Mouse (Mus musculus) C2C12 (cell line): ENCODE results near the gene Rbm4b. TPM values are rescaled to one million over a fixed set of nuclear protein-coding genes. Genes with fewer than 3 reads are reported as not detected.

Experiments used
- H3K27me3 ChIP-seq: one replicate; pipeline ENCODE4 v1.6.1; 2011; ENCODE audit not compliant: control insufficient read depth, insufficient read depth, insufficient read length
- H3K36me3 ChIP-seq: one replicate; pipeline ENCODE4 v1.6.1; 2011; ENCODE audit not compliant: control insufficient read depth, insufficient read depth
- H3K4me3 ChIP-seq: one replicate; pipeline ENCODE4 v1.5.1; 2011; ENCODE audit warnings: mild to moderate bottlenecking, control low read depth; ENCODE audit not compliant: poor library complexity, insufficient read depth, severe bottlenecking
- H3K79me2 ChIP-seq: one replicate; pipeline ENCODE4 v1.6.1; 2011; ENCODE audit not compliant: control insufficient read depth, insufficient read depth
- H3K79me3 ChIP-seq: one replicate; pipeline ENCODE4 v1.6.1; 2011; ENCODE audit warnings: low read depth, control low read depth
- H3ac ChIP-seq: one replicate; pipeline ENCODE3; 2011; ENCODE audit warnings: low read depth; ENCODE audit not compliant: control insufficient read depth, insufficient read length
- CEBPB ChIP-seq: IDR thresholded peaks from one replicate; pipeline ENCODE4 v1.6.1; 2011; ENCODE audit warnings: low read depth, mild to moderate bottlenecking, control low read depth, moderate library complexity
- CTCF ChIP-seq: IDR thresholded peaks from one replicate; pipeline ENCODE4 v1.5.1; 2011; ENCODE audit not compliant: control insufficient read depth, insufficient read depth, insufficient read length
- FOSL1 ChIP-seq: IDR thresholded peaks from one replicate; pipeline ENCODE4 v1.8.0; 2011; ENCODE audit warnings: mild to moderate bottlenecking, low read length; ENCODE audit not compliant: poor library complexity, insufficient read depth, severe bottlenecking
- MAX ChIP-seq: IDR thresholded peaks from one replicate; pipeline ENCODE4 v1.6.1; 2011; ENCODE audit warnings: mild to moderate bottlenecking, control low read depth
- MYOD1 ChIP-seq: IDR thresholded peaks from one replicate; pipeline ENCODE4 v1.6.1; 2011; ENCODE audit warnings: low read depth; ENCODE audit not compliant: control insufficient read depth, insufficient read length
- MYOG ChIP-seq: IDR thresholded peaks from one replicate; pipeline ENCODE4 v1.6.1; 2011; ENCODE audit not compliant: control insufficient read depth, insufficient read length; ENCODE audit errors: extremely low read depth
- USF1 ChIP-seq: IDR thresholded peaks from one replicate; pipeline ENCODE4 v1.6.1; 2011; ENCODE audit warnings: low read depth, mild to moderate bottlenecking, control low read depth, moderate library complexity
- polyA plus RNA-seq: library from polyadenylated mRNA; unstranded; fragments of >200 nt; fragmentation: generic; extraction: Trizol; gene quantifications from one replicate; pipeline ENCODE4 v1.2.1, GENCODE M21; 2012; ENCODE audit warnings: missing spikeins

The Rbm4b gene
- polyA plus RNA-seq, 1 experiment, result 8.8 TPM

DNA sequence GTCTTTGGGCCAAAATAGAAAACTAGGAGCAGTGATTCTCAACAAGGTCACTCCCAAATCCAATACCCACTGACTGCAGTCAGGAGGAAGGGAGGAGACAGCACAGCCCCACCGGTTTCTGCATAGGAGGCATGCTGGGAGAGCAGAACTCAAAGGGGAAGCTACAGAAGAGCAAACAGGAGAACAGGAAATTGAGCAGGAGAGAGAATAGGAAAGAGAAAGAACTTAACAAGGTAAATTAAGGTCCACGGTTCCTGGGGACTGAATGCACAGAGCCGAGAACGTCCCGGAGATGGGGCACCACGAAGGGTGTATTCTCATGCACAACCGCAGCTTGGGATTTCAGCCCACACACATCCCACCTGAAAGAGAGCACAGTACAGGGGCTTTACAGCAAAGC is 28.9 kb downstream of the Rbm4b start:
- TF ChIP-seq USF1 (no peak), MYOG (no peak), MYOD1 (no peak), CEBPB (no peak), CTCF (no peak), FOSL1 (no peak), MAX (no peak)
- Histone ChIP-seq H3K36me3 (peaks cover 95% of the 10 kb centered on the region), H3K79me3 (peaks cover 92% of the 10 kb centered on the region), H3ac (no peak overlapping the region), H3K79me2 (peaks cover 100% of the 10 kb centered on the region), H3K4me3 (no peak overlapping the region), H3K27me3 (no peaks in the 10 kb centered on the region)

DNA sequence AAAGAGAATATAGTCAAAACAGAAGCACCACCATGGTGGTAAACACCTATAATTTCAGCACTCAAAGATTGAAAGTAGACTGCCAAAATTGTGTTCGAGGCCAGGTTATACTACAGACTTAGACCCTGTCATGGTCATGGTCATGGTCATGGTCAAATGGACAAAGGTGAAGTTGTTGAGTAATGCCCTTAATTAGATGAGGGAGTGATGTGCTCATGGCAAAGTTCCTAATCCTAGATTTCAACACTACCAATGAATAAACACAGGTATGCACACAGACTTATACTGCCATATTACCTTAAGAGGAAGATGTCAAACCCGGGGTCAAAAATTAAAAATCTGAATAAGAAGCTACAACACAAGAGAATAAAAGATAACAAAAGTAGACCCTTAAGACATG is 30.0 kb downstream of the Rbm4b start:
- Histone ChIP-seq H3K4me3 (no peak overlapping the region), H3K79me2 (peaks cover 100% of the 10 kb centered on the region), H3ac (no peak overlapping the region), H3K79me3 (peaks cover 95% of the 10 kb centered on the region), H3K27me3 (no peaks in the 10 kb centered on the region), H3K36me3 (peaks cover 97% of the 10 kb centered on the region)
- TF ChIP-seq CTCF (no peak), CEBPB (no peak), MAX (no peak), USF1 (no peak), FOSL1 (no peak), MYOD1 (no peak), MYOG (no peak)

DNA sequence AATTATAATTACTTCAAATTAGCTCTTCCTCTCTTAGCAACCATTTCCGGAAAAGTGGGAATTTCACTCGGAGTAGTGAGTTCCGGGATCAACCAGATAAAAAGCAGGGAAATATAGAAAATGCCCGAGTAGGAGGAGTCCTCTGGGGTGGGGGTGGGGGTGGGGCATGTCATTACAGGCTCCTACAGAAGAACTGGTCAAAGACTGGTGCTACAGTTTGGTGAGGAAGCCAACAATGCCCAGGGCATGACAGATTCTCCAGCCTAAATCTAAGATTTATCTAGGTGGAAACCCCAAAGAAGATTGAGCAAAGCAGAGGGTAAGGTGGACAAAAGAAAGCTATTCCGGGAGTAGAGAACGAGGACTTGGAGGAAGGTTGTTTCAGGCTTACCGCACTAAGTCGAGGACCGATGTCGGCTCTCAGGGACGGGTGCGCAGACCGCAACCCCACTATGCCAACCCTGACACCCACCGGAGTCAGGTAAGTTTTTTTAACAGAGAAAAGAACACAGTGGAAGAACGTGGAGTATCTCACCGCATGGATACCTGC is 37.1 kb downstream of the Rbm4b start:
- peaks cover 79% of the 10 kb centered on the region for H3K79me3 ChIP-seq
- H3ac ChIP-seq, result peak overlapping the region; percentile 66
- peaks cover 96% of the 10 kb centered on the region for H3K79me2 ChIP-seq
- peak overlapping the region; percentile 75 for H3K4me3 ChIP-seq
- no peak for TF ChIP-seq CEBPB
- TF ChIP-seq FOSL1, result no peak
- TF ChIP-seq MYOG, result no peak
- H3K36me3 ChIP-seq, result peaks cover 60% of the 10 kb centered on the region
- H3K27me3 ChIP-seq, result no peaks in the 10 kb centered on the region

DNA sequence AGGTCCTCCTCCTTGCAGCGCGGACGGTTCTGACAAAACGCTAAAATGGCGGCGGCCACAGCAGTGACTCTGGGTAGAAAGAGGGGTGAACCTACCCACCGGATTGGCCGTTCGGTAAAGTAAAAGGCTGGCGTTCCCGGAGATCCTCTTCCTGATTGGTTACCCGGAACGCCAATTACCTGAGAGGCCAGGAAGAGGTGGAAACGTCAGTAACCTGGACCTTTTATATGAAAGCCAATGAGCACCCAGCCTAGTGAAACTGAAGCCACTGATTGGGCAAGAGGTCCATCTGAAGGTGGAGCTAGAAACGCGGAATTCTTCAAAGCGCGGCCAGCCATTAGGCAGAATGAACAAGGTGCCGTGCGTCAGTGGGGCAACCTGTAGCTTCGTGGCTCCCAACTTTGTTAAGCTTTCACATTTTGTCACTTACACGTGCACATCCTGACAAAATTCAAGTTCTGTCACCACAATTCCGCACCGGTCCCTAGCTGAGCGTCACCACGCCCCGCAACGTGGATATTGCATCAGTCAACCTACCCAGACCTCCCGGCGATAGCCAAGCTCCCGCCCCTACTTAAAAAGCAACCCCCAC is 37.6 kb downstream of the Rbm4b start, which contains the start of gene Rbm4:
Rbm4 (minus strand) TSS at position 71 of the 592 bp plus-strand sequence.
- Histone ChIP-seq H3K36me3 (peaks cover 60% of the 10 kb centered on the region), H3K79me2 (peaks cover 96% of the 10 kb centered on the region), H3ac (peak within 1 kb of the TSS; percentile 66), H3K27me3 (no peaks in the 10 kb centered on the region), H3K4me3 (peak within 1 kb of the TSS; percentile 75), H3K79me3 (peaks cover 79% of the 10 kb centered on the region)
- TF ChIP-seq MYOD1, result no peak
- TF ChIP-seq MAX, result peak; percentile 64
- TF ChIP-seq CEBPB, result peak; percentile 55
- no peak for TF ChIP-seq FOSL1

DNA sequence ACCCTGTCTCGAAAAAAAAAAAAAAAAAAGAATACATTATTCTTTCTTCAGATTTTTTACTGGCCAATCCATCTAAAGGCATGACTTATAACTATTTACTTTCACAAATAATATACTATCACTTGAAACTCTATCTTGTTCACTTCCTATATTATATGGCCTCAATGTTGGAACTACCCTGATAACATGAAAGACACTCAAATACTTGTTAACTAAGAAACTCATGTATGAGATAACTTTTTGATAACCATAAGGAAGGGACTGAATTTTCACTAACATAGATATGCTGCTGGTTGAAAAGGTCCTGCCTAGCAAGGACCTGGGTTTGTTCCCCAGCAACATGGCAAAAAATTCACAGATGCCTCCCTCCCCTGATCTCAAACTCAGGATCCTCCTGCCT is 39.6 kb downstream of the Rbm4b start:
- Histone ChIP-seq H3K79me2 (peaks cover 96% of the 10 kb centered on the region), H3ac (no peak overlapping the region), H3K79me3 (peaks cover 79% of the 10 kb centered on the region), H3K27me3 (no peaks in the 10 kb centered on the region), H3K4me3 (no peak overlapping the region), H3K36me3 (peaks cover 61% of the 10 kb centered on the region)
- TF ChIP-seq FOSL1 (no peak), CTCF (no peak), MAX (no peak), MYOG (no peak), MYOD1 (no peak)

DNA sequence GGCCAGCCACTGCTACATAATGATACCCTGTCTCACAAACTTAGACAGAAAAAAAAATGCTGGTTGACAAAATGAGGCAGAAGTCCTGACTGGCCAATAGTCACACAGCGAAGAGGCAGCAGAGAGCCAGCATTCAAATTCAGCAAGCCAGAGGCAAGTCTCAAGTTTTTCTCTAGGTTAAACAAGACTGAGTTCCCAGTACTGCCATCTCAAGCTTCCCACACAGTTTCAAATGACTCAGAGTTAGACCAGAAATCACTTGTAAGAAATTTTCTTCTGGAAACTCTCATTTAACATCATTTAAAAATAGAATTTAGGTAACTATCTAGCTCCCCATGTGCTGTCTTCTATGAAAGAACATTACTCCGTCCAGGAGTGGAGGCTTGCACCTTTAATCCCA is 41.5 kb downstream of the Rbm4b start:
- Histone ChIP-seq H3K4me3 (no peak overlapping the region), H3K36me3 (peaks cover 65% of the 10 kb centered on the region), H3K27me3 (no peaks in the 10 kb centered on the region), H3K79me2 (peaks cover 96% of the 10 kb centered on the region), H3K79me3 (peaks cover 82% of the 10 kb centered on the region), H3ac (no peak overlapping the region)
- TF ChIP-seq USF1 (no peak), MYOD1 (no peak), CEBPB (no peak), MAX (no peak), MYOG (no peak)
